Mouse (Mus musculus): ENCODE data around the gene Dnmt3a.

Gene Dnmt3a

GRCm38 (mm10) chr12:3805852-3806251 lies at the start of gene Dnmt3a:
Gene Dnmt3a, plus strand, starts transcription at chr12:3806007.
- DNase-seq (ENCODE audit: extremely low read depth, low read depth, low spot score), result no peak

DNA sequence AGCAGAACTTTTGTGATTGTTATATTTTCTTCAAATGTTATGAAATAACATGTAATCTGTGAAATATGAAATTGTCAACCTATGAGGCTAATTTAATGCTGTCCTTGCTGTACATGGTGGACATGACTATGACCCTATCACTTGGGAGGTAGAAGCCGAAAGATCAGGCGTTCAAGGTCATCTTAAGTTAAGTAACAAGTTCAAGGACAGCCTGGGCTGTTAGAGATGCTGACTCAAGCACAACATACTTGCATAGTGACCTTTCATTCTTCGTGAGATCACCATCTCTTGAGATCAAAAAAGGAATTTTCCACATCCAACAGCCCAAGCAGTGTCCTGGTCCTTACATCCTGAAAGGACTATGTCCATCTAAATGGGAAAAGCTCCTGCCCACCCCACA lies 49.6 kb upstream of the Dnmt3a start:
- DNase-seq (ENCODE audit: extremely low read depth, low read depth, low spot score), result no peak

- DNase-seq (ENCODE audit: extremely low read depth, low read depth, low spot score), result no peak
These were observed 47.7 kb upstream of the Dnmt3a start for GRCm38 (mm10) chr12:3758127-3758526.

DNA sequence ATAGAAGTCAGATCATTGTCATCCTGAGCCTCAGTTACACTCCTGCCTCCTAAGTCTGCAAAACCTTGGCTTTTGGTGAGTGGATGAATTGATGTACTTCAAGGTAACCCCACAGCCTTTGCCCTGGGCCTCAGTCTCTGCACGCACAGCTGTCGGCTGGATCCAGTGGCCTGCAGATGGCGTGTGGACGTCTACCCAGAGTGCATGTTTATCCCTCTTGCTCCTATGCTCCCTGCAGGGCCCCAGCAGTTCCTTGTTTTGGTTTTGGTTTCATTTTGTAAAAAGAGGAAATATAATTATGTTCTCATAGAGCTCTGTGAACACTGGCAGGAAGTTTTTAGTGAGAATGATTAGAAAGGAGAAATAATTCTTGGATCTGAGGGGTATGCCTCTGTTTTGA lies 46.4 kb upstream of the Dnmt3a start:
- DNase-seq (ENCODE audit: extremely low read depth, low read depth, low spot score), result no peak

DNA sequence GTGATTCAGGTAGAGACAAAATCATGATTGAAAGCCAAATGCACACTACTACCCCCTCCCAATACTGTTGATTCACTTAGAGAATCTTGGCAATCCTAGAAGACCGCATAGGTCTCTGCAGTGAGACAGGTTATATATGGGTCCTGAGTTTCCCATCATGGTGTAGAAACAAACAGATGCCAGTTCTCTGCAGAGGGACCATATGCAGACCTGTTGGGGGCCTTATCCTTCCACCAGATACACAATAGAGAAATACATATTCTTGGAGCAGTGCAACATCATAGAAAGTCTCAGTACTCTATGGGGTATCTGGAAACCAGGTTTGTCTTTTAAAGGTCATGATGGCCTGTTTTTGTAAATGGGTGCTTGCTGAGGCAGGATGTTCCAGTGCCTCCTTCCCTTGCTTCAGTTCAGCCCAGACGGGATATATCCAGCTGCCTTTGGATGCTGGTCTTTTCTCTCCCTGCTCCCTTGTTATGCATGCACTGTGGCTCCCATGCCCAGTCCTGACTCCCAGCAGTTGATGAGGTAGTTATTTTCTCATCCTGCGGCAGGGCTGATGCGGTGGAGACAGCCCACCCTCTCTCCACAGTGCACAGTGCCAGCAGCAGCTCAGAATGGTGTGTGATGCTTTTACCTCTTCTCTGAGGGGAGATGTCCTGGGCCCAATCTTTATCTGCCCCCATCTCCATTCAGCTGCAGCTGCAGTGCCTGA lies 44.8 kb upstream of the Dnmt3a start:
- DNase-seq (ENCODE audit: extremely low read depth, low read depth, low spot score), result no peak

DNA sequence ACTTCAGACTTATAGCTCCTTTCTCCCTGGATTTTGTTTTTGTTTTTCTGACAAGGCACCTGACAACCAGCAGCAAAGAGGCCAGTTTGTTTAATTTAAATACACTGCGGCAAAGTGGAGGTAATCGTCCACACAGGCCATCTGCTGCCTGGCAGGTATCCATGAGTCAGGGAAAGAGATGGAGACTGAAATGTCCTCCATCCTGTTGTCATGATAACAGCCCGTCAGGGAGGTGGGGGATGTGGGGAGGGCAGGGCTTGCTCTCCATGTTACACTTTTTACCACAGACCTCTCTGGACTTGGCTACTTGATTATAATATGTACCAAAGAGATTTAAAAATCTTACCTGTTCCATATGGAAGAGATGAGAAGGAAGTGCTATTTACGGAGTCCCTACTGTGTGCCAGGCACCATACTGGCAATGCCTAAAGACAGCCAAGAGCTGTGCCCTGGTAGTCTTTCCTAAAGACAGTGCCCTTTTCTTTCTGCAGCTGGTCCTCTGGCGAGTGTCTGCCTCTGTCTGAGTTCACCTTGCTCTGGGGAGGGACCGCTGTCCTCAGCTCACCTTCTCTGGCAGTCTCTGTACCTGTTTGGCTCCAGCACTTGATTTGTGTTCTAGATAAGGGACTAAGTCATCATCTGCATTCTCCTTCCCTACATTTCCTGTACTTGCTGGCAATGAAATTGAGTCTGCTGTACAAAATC lies 44.1 kb upstream of the Dnmt3a start:
- no peak for DNase-seq (ENCODE audit: extremely low read depth, low read depth, low spot score)

- no peak for DNase-seq (ENCODE audit: extremely low read depth, low read depth, low spot score)
These were observed 41.5 kb upstream of the Dnmt3a start for GRCm38 (mm10) chr12:3764191-3764804.

DNA sequence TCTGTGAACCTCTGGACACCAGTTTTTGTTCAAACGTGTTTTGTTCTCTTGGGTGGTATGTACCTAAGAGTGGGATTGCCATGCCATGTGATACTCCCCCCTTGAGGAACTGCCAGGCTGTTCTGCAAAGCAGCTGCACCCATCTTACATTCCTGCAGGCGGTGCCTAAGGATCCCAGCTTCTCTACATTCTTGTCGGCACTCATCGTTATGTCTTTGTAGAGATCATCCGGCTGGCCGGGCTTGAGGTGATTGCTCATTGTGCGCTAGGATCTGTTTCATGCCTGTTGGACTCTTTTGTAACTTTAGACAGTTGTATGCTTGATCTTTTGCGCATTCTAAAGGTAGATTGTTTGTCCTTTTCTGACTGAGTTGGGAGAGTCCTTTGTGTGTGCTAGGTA lies 38.4 kb upstream of the Dnmt3a start:
- no peak for DNase-seq (ENCODE audit: extremely low read depth, low read depth, low spot score)

- DNase-seq (ENCODE audit: extremely low read depth, low read depth, low spot score), result no peak
These were observed 37.4 kb upstream of the Dnmt3a start for GRCm38 (mm10) chr12:3768391-3768790.

DNA sequence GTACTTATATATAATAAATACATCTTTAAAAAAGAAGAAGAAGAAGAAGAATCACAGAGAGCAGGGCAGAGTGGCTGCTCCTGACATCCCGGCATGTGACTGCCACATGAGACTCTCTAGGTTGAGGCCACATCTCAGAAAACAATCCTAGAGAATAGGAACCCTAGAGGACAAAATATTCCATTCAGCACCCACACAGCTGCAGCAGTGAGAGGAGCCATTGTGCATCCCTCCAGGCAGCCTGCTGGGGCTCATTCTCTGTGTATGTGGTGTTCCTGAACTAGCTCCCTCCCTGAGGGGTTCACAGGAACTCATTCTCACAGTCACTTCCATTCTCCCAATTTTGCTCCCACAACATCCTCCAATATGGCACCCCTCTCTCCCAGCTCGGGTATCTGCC lies 35.3 kb upstream of the Dnmt3a start:
- DNase-seq (ENCODE audit: extremely low read depth, low read depth, low spot score), result no peak

- DNase-seq (ENCODE audit: extremely low read depth, low read depth, low spot score), result no peak
These were observed 34.7 kb upstream of the Dnmt3a start for GRCm38 (mm10) chr12:3771080-3771479.

- DNase-seq (ENCODE audit: extremely low read depth, low read depth, low spot score), result no peak
These were observed 32.2 kb upstream of the Dnmt3a start for GRCm38 (mm10) chr12:3773643-3774042.

DNA sequence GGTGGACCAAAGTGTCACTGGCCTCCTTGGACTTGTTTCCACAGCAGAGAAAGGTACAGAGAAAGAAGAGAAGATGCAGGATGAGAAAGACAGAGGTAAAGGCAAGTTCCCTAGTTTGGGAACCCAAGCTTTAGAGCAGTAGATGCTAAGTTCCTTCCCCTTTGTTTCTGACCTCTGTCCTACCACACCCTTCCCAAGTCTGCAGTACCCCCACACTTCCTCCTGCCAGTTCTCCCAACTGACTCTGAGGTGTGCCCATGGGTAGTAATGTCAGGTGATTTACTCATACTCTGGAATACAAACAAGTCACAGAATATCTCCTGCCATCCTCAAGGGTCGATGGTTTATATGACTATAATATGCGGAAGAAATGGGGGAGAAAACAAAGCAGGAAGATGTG lies 29.8 kb upstream of the Dnmt3a start:
- DNase-seq (ENCODE audit: extremely low read depth, low read depth, low spot score), result no peak

- no peak for DNase-seq (ENCODE audit: extremely low read depth, low read depth, low spot score)
These were observed 28.1 kb upstream of the Dnmt3a start for GRCm38 (mm10) chr12:3777682-3778081.

DNA sequence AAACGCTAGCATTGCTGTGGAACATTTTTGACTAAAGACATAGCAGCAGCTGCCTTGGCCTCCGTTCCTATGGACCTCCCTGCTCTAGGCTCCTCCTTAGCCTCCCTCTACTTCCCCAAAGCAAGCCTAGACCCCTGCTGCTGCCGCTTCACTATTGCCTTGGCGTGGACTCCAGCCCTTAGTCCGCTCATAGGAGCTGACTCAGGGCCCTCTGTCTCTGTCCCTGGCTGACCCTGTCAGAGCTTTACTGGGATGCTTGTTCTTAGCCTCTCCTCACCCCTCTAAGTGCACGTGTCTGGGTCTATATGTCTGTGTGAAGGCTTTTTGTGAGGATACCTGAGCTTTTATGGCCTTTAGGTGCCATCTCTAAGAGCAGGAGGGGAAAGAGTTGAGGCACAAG lies 27.5 kb upstream of the Dnmt3a start:
- no peak for DNase-seq (ENCODE audit: extremely low read depth, low read depth, low spot score)

DNA sequence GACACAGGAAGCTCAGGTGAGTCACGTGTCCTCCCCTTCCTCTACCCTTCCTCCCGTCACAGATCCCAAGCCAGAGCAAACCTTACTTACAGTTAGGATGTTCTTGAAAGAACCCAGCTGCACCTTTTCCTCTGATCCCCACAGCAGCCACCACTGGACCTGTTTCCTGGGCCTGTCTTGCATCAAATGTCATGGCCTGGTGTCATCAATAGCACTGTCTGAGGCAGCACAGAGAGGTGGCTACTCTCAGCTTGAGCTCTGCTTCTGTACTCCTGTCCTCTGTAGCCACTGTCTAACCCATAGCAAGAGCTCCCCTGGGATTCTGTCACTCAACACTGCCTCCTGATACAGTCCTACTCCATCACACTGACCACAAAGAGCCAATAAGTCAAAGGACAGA lies 26.2 kb upstream of the Dnmt3a start:
- no peak for DNase-seq (ENCODE audit: extremely low read depth, low read depth, low spot score)

DNA sequence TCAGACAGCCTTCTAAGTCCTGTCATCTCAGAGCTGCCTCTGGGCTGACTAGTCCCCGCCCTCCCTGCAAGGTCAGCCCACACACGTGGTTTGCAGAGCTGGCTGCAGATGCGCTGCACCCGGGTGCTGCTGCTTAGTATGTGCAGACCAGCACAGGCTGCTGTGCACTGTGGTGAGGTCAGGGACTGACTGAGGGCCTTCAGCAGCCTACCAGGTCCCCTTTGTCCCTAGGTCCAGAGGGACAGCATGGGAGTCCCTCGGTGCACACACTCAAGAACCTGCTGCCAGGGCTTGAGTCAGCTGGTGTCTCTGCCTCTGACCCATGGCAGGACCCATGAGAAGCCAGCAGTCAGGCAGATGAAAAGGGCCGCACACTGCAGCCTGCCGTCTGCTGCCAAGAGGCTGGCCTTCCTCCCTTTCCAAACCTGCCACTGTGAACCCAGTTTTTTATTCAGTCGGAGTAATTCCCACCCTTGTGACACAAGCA lies 25.4 kb upstream of the Dnmt3a start:
- no peak for DNase-seq (ENCODE audit: extremely low read depth, low read depth, low spot score)

- DNase-seq (ENCODE audit: extremely low read depth, low read depth, low spot score), result no peak
These were observed 24.8 kb upstream of the Dnmt3a start for GRCm38 (mm10) chr12:3780931-3781471.

- DNase-seq (ENCODE audit: extremely low read depth, low read depth, low spot score), result no peak
These were observed 24.3 kb upstream of the Dnmt3a start for GRCm38 (mm10) chr12:3781482-3781881.

DNA sequence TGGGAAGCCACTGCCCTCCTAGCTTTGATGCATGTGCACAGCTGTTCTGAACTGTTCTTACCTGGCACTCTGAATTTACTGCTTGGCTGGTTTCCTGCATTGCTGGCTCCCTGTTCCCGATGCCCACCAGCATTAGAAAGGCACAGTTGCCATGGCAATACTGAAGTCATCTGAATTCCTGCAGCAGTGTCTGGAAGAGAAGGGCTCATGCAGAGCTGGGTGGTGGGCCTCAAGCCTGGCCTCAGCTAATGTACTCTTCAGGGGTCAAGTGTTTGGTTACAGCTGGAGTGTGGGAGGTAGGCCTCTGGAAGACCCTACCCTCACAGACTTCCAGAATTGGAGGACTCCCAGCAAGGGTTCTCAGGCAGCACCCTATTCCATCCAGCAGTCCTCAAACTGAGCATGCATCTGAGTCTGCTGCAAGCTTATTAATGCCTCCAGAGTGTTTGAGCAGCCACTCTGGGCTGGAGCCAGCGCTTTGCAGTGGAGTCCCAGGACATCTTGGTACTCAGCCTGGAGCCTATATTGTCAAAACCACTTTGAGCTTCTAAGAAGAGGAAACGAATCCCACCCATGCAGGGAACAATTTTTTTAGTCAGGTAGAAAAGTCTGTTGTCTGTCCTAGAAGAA lies 22.5 kb upstream of the Dnmt3a start:
- DNase-seq (ENCODE audit: extremely low read depth, low read depth, low spot score), result no peak

DNA sequence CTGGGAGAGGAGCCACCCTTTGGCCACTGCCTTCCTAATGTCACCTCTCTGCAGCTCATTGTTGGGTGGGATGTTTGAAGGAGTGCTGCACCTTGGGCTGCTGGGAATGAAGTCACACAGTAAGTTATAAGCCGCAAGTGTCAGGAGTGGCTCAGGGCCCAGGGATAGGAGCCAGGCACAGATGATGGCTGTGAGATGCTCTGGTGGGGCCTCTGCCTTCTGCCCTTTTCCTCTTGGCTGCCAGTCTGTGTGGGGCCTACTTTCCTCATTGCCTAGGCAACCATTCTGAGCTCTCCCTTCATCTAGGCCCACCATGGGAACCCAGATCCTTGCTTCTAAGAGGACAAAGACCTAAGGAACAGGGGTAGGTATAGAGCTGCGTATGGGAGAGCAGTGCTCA lies 21.5 kb upstream of the Dnmt3a start:
- no peak for DNase-seq (ENCODE audit: extremely low read depth, low read depth, low spot score)

All from fat pad, adult 2 months (tissue).